In genomic region chr10:43625578-43625977, GRCm38 (mm10) we compare ENCODE assay signal across 13 mouse cellular contexts. TPM values are rescaled to one million over a fixed set of nuclear protein-coding genes. Genes with fewer than 3 reads are reported as not detected.
A peak's percentile ranks its signal among the peaks of the same experiment; 100 is the strongest.
DNase-seq lines count a peak whose midpoint lies in the region; ATAC-seq lines count a peak whose summit lies in the region.
"Had no signal": no experiment of that assay in that cellular context is flagged by ENCODE, and none has a peak within 500 bp of the region (broad histone marks: within the 10 kb centered on the region; RNA-seq: fewer than 3 reads in every experiment).

No protein-coding gene starts in this region.

- DNase-seq in hindbrain, embryonic 11.5 days (ENCODE audit: low spot score): no peak
- DNase-seq in c-Kit-negative CD71-positive TER-119-positive erythroid progenitor cells, embryonic 14.5 days (ENCODE audit: low read depth, low spot score): peak; percentile 82
- DNase-seq in limb, embryonic 11.5 days (ENCODE audit: low spot score): no peak
- no peak for DNase-seq in heart, postnatal 14 days
- DNase-seq in layer of hippocampus, adult 9-11 months: no peak
- no peak for DNase-seq in kidney, postnatal 25 days
- DNase-seq: B cell, adult 2 months; cerebellum, adult 11-12 months had no signal

- H3K36me3 ChIP-seq in hindbrain, embryonic 13.5 days: no peaks in the 10 kb centered on the region
- no peaks in the 10 kb centered on the region for H3K36me3 ChIP-seq in hindbrain, embryonic 11.5 days (ENCODE audit: control insufficient read depth, insufficient read depth, low read length)
- no peaks in the 10 kb centered on the region for H3K36me3 ChIP-seq in limb, embryonic 11.5 days (ENCODE audit: control insufficient read depth, insufficient read depth, low read length)
- H3K36me3 ChIP-seq: embryonic facial prominence, embryonic 10.5 days had no signal

- 0 out of 2 replicates have a peak overlapping the region, but pooled peaks have one; percentile 25 for H3K27ac ChIP-seq in hindbrain, embryonic 13.5 days
- no peak overlapping the region for H3K27ac ChIP-seq in hindbrain, embryonic 11.5 days (ENCODE audit: low read depth, low read length)
- H3K27ac ChIP-seq in limb, embryonic 11.5 days (replicated peaks; ENCODE audit: low read depth, low read length): peak overlapping the region; percentile 56; the same call in 1 of the 2 replicates
- H3K27ac ChIP-seq: embryonic facial prominence, embryonic 10.5 days; layer of hippocampus, adult 2 months; macrophage had no signal

- WGBS in hindbrain, embryonic 13.5 days: 65% methylated on average over 2 of the region's 2 CpGs
- WGBS in hindbrain, embryonic 11.5 days: 82% methylated on average over 2 of the region's 2 CpGs
- WGBS in limb, embryonic 11.5 days: 71% methylated on average over 2 of the region's 2 CpGs

- H3K4me3 ChIP-seq in hindbrain, embryonic 13.5 days: no peak overlapping the region
- H3K4me3 ChIP-seq in hindbrain, embryonic 11.5 days (ENCODE audit: low read depth, low read length): no peak overlapping the region
- no peak overlapping the region for H3K4me3 ChIP-seq in limb, embryonic 11.5 days (ENCODE audit: low read depth, low read length)
- H3K4me3 ChIP-seq: embryonic facial prominence, embryonic 10.5 days; layer of hippocampus, adult 2 months had no signal

- intact Hi-C loops in heart, postnatal 14 days (cut with DNase I): no loop called here

- H3K27me3 ChIP-seq in hindbrain, embryonic 13.5 days: no peaks in the 10 kb centered on the region
- no peaks in the 10 kb centered on the region for H3K27me3 ChIP-seq in hindbrain, embryonic 11.5 days (ENCODE audit: control insufficient read depth, insufficient read depth, low read length)
- H3K27me3 ChIP-seq in limb, embryonic 11.5 days (ENCODE audit: control insufficient read depth, insufficient read depth, low read length): no peaks in the 10 kb centered on the region

- peaks cover 16% of the 10 kb centered on the region for H3K4me1 ChIP-seq in hindbrain, embryonic 13.5 days (replicated peaks)
- H3K4me1 ChIP-seq in hindbrain, embryonic 11.5 days (replicated peaks; ENCODE audit: control insufficient read depth, insufficient read depth, low read length): no peaks in the 10 kb centered on the region
- peaks cover 28% of the 10 kb centered on the region for H3K4me1 ChIP-seq in limb, embryonic 11.5 days (ENCODE audit: control insufficient read depth, insufficient read depth, low read length)
- H3K4me1 ChIP-seq: embryonic facial prominence, embryonic 10.5 days had no signal

- no peak overlapping the region for H3K4me2 ChIP-seq in hindbrain, embryonic 13.5 days
- H3K4me2 ChIP-seq in hindbrain, embryonic 11.5 days (replicated peaks; ENCODE audit: low read depth, low read length): no peak overlapping the region
- no peak overlapping the region for H3K4me2 ChIP-seq in limb, embryonic 11.5 days (ENCODE audit: low read depth, severe bottlenecking)

- no peak; the same call in 1 of the 2 replicates for ATAC-seq in hindbrain, embryonic 13.5 days (ENCODE audit: low FRiP score)
- no peak for ATAC-seq in hindbrain, embryonic 11.5 days (ENCODE audit: low FRiP score)
- no peak for ATAC-seq in limb, embryonic 11.5 days (ENCODE audit: insufficient number of reproducible peaks, low FRiP score, low TSS enrichment, low read depth)
- peak; percentile 94 for ATAC-seq in megakaryocyte progenitor cell, adult 5-6 weeks (replicated peaks; ENCODE audit: poor library complexity)

- H3K9me3 ChIP-seq in hindbrain, embryonic 13.5 days: no peaks in the 10 kb centered on the region
- H3K9me3 ChIP-seq in hindbrain, embryonic 11.5 days (ENCODE audit: control insufficient read depth, low read length): no peaks in the 10 kb centered on the region
- H3K9me3 ChIP-seq in limb, embryonic 11.5 days (ENCODE audit: control insufficient read depth, low read length): no peaks in the 10 kb centered on the region; the same call in 1 of the 2 replicates
- H3K9me3 ChIP-seq: embryonic facial prominence, embryonic 10.5 days had no signal

- no peak overlapping the region for H3K9ac ChIP-seq in hindbrain, embryonic 13.5 days
- H3K9ac ChIP-seq in hindbrain, embryonic 11.5 days (ENCODE audit: low read depth, low read length): no peak overlapping the region
- no peak overlapping the region for H3K9ac ChIP-seq in limb, embryonic 11.5 days (ENCODE audit: low read length)

RNA-seq across cellular contexts. Expression of gene Cd24a, which starts 47.5 kb away (rescaled TPM):
- 1,003 and 1,012 TPM in 2 replicates for polyA plus RNA-seq in hindbrain, embryonic 13.5 days (2015; fragmentation: Nextera tagmentation; extraction: Ambion mirVana)
- 783 and 816 TPM in 2 replicates for polyA plus RNA-seq in hindbrain, embryonic 11.5 days (2014; fragmentation: Nextera tagmentation; extraction: Ambion mirVana)
- polyA plus RNA-seq in limb, embryonic 11.5 days (2014; fragmentation: Nextera tagmentation; extraction: Ambion mirVana): 795 and 838 TPM in 2 replicates
- 540 and 612 TPM in 2 replicates for total RNA-seq in megakaryocyte progenitor cell, adult 5-6 weeks (2015)
- total RNA-seq in megakaryocyte progenitor cell, adult 5-6 weeks (2017): 427 and 442 TPM in 2 replicates
- 10 to 100 TPM; 21.8 to 24.1 TPM for total RNA-seq in heart, postnatal 14 days (2021)
